Mouse (Mus musculus): Measurements from ENCODE around the gene Ndufa6.

Ndufa6 gene

DNA sequence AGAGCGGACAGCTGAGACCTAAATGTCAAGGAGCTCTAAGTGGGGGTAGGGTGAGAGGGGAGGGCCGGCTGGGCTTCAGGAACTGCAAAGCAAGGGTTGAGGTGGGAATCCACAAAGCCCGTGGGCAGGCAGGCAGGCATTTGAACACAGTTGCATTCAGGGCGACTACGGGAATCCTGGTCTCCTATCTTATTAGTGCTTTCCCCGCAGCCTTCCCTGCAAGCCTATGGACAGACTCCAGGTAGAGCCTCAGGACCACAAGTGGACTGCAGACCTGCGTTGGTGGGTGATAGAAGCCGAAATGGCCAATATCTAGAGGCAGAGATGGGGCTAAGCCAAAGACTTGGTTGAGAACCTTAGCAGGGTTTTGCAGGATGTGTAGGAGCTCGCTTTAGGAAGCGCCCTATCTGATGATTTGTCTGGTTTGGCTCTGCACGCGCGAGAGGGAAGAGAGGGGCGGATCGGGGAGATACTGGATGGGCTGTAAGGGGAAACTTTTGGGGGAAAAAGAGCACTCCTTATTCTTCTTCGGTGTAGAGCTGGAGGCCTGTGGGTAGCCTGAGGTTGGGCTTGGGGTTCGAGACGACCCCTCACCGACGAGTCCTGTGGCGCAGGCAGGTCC is 13.6 kb downstream of the Ndufa6 start:
- DNase-seq = no peak

DNA sequence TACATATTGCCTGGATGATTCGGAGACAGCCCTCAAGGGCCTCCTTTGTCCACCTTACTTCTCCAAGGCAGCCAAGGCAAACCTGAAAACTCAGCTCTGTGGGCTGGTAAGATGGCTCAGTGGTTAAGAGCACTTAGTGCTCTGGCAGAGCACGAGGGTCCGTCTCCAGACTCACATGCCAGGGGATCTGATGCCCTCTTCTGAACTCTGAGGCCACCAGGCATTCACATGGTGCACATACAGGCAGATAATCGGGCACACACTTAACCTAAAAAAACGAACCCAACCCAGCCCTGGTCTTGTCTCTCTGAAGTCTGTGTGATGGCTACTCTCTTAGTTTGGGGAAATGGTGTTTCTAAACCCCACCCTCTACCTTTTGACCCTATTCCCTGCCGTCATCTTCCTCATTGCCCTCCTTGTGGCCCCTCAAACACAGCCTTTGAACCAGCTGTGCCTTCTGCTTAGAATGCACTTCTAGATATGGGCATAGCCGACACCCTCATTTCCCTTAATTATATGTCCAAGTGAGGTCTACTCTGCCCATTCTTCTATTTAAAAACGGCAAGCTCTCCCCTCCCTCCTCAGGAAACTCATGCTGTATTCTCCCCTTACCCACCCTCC is 14.4 kb downstream of the Ndufa6 start:
- no peak for DNase-seq

DNA sequence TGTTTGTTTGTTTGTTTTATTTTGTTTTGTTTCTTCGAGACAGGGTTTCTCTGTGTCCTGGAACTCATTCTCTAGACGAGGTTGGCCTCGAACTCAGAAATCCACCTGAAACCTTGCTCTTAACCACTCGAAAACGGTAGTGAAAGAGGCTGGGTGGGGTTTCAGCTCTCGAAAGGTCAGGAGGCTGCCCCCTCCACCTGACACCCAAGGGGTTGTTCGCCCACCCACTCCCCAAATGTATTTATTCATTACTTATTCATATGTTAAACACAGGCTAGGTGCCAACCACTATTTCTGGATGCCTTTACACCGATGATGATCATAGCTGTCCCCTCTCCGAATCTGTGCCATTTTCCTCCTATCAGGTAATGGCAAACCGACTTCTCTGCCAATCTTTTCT is 15.0 kb downstream of the Ndufa6 start:
- no peak for DNase-seq

DNA sequence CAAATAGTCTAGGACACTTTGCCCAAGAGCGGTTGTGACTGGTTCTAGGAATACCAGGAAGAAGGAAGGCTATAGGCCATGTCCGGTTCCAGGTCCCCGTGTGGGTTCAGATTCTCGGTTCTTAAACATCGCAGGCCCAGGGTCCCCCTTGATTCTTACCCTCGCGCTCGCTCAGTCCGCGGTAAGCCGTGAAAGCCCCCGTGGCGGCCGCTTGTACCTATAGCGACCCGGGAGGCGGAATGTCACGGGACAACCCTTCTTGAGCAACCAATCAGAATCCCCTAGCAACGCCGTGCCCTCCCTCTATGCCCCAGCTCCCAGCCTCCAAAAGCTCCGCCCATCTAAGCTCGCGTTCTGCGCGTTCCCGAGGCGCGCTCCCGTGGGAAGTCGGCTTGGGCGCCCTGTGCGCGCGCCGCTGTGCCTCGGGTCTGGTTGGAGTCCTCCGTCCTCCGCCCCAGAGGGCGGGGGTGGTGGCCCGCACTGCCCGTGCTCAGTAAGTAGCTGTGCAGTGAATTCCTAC is 15.5 kb downstream of the Ndufa6 start, which contains the start of the genes Naga, Pheta2 and Smdt1:
Gene Naga, minus strand, starts transcription at position 333 of the 520 bp plus-strand sequence.
Gene Pheta2, plus strand, starts transcription at position 350 of the 520 bp plus-strand sequence.
Gene Smdt1, plus strand, starts transcription at position 367 of the 520 bp plus-strand sequence.
- DNase-seq = peak; percentile 95

DNA sequence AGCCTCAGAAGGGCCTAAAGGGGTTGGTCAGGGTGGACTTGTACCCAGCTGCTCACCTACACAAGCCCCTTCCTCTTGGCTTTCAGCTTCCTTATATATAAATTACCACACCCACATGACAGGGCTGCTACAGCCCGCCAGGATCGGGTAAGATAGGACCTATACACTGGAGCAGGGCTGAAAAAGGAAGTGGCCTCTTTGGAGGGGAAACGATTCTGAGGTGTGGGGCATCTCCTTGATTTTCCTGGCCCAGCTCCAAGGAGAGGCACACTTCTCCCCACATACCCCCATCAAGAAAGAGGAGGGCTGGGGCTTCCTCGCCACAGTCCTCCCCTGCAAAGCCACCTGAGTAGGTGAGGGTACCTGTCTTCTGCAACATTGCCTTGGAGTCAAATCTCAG is 16.2 kb downstream of the Ndufa6 start:
- no peak for DNase-seq

DNA sequence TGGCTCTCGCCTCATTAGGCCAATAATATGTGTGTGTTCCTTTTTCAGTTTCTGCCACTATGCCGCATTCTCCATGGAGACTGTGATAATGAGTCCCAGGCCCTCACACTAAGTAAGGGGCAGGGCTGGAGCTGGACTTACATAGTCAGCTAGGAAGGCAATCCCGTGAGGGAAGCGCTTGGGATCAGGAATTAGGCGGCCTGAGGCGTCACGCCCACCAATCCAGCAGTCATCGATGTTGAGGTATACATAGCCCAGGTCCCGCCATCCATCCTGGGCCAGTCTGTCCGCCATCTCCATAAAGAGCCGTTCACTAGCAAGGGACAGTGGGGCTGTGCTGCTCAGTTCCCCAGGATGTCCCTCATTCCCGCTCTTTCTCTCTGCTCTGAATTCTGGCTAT is 17.5 kb downstream of the Ndufa6 start:
- no peak for DNase-seq

DNA sequence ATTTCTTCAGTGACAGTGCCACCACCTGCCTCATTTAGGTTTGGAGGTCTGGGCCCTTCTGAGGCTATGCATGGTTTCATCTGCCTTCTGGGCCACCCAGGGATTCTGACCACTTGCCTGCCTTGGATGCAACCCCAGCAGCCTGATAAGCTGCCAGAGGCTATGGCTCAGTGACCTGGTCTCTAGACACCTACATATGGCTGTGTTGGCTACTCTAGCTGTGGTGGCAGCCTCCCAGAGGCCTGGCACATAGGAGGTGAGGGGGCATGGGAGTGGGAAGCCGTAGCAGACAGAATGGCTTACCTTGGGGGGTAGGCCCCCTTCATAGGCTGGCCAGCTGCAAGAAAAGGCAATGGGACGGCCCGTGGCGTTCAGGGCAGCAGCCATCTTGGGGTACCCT is 18.9 kb downstream of the Ndufa6 start:
- no peak for DNase-seq

DNA sequence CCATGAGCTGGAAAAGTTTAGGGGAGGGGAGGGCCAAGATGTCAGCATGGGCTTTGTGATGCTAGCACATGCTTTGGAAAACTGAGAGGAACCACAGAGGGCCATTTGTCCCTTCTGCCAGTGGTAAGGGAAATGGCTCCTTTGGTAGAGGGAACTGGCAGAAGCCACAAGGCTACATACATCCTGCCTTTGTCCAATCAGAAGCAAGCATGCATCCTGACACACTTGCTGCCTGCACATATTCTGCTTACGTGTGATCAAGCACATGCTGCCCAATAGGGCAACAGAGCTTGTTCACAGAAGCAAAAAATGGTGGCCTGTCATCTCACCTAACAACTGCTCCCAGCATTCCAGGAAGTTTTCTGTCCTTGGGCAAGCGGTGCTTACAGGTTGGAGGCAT is 28.7 kb downstream of the Ndufa6 start:
- no peak for DNase-seq

DNA sequence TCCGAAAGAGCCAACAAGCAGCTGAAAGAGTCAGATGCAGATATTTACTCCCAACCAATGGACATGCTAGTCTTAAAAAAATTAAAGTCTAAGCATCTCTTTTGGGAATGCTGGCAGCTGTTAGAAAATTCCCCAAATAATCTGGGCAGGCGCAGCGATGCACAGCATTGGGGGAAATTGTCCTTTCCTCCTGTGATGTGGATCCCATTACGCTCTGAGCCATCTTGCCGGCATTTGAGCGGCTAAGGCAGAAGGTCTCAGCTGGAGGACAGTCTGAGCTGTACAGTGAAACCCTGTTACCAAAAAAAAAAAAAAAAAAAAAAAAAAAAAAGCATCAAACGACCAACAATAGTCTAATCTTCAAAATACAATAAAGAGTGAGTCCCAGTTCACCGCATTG is 31.9 kb downstream of the Ndufa6 start:
- no peak for DNase-seq

DNA sequence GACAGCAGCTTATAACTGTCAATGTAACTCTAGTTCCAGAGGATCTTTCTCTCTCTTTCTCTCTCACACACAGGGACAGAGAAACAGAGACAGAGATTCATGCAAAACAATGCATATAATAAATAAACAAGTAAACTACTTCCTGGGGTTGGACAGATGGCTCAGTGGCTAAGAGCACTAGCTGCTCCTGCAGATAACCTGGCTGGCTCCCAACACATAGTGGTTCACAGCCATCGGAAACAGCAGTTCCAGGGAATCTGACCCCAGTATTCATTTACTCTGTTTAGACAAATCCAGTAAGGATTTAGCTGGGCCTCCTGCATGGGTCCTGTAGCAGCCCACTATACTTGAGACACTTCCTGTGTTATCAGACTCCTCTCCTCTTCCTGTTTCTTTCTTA is 34.5 kb downstream of the Ndufa6 start:
- DNase-seq = no peak

DNA sequence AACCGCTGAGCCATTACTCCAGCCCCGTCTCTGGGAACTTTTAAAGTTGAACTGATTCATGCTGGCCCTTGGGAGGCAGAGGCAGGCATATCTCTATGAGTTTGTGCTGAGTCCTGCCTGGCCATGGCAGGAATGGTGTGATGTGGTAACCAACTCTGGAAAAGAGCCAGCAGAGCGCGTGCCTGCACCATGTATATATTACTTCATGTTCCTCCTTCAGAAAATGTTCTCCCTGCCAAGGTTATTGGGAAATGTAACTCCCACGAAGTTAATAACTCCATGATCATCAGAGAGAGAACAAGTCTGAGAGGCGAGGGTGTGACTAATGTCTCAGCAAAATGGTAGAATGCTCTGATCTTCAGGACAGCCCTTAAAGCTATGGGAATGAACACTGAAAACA is 36.3 kb downstream of the Ndufa6 start:
- no peak for DNase-seq

DNA sequence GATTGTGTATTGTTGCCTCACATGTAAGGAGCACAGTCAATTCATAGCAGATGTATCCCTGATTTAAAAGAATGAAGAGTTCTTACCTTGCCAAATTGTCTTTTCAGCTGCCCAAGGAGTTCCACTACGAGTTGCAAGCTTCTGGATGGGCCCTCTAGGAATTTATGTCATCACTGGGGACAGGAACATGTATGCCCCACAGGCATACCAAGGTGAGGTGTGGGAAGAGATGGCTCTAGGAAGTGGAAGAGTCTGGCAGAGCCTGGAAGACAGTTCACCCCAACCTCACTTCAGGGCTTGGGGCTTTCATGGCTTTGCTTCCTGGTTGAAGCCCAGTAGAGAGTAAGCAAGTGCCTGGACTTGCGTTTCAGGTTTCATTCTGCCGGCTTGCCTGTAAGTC is 45.7 kb downstream of the Ndufa6 start:
- no peak for DNase-seq

DNA sequence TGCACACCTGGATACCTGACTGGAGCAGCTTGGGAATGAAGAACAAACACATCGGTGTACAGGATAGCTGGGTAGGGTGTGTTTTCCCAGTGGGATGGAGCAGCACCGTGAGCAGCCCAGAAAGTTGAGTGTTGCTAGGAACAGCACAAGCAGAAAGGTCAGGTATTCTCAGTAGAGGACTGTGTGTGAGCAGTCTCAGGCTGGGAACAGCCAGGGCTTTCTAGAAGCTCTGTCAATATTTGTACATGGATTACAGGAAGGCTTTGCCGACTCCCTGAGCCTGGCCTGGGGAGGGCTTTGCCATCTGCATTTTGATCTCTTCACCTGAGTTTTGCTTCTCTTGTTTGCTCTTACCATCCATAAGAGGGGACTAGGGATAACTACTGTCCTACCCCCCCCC is 47.0 kb downstream of the Ndufa6 start:
- DNase-seq = no peak
